Mouse (Mus musculus) forebrain, embryonic 16.5 days (tissue): ENCODE data around the gene Fyn. TPM values are rescaled to one million over a fixed set of nuclear protein-coding genes. Genes with fewer than 3 reads are reported as not detected.

Source experiments
- ATAC-seq: fragments of 200-750 bp; cut with Nextera tagmentation; 2 replicates; pipeline ENCODE4 v1.8.0; 2017; ENCODE audit warnings: mild to moderate bottlenecking, moderate library complexity
- H3K27ac ChIP-seq: fragments of 300-500 bp; sonication (generic); 2 replicates; pipeline ENCODE4 v1.5.1; 2014; ENCODE audit warnings: low read length, control low read depth
- H3K27me3 ChIP-seq: fragments of 300-500 bp; sonication (generic); replicated peaks from 2 replicates; pipeline ENCODE4 v1.6.1; 2014; ENCODE audit warnings: low read length; ENCODE audit not compliant: control insufficient read depth, insufficient read depth
- H3K36me3 ChIP-seq: fragments of 300-500 bp; sonication (generic); 2 replicates; pipeline ENCODE4 v1.6.1; 2014; ENCODE audit not compliant: control insufficient read depth, insufficient read depth
- H3K4me1 ChIP-seq: fragments of 300-500 bp; sonication (generic); replicated peaks from 2 replicates; pipeline ENCODE4 v1.6.1; 2014; ENCODE audit warnings: low read length; ENCODE audit not compliant: control insufficient read depth, insufficient read depth
- H3K4me2 ChIP-seq: fragments of 300-500 bp; sonication (generic); 2 replicates; pipeline ENCODE4 v1.6.1; 2014; ENCODE audit warnings: mild to moderate bottlenecking, low read length, control low read depth
- H3K4me3 ChIP-seq: fragments of 300-500 bp; sonication (generic); replicated peaks from 2 replicates; pipeline ENCODE4 v1.5.1; 2014; ENCODE audit warnings: mild to moderate bottlenecking, low read length, control low read depth
- H3K9ac ChIP-seq: fragments of 300-500 bp; sonication (generic); replicated peaks from 2 replicates; pipeline ENCODE4 v1.6.1; 2014; ENCODE audit warnings: low read depth, low read length, control low read depth
- H3K9me3 ChIP-seq: fragments of 300-500 bp; sonication (generic); 2 replicates; pipeline ENCODE4 v1.6.1; 2016; ENCODE audit warnings: low read length; ENCODE audit not compliant: control insufficient read depth
- WGBS: fragments of 180-500 bp; shearing (Covaris S2); extraction: QIAGEN DNeasy Blood & Tissue Kit; methylation state at CpG from one replicate; pipeline ENCODE4 v1.1.7; 2014; 5-methylcytosine and 5-hydroxymethylcytosine counted together
- polyA plus RNA-seq: library from polyadenylated mRNA; unstranded; fragments of >200 nt; fragmentation: Nextera tagmentation; extraction: Ambion mirVana; gene quantifications from 2 replicates; pipeline ENCODE4 v1.2.1, GENCODE M21; 2015

Gene Fyn
- polyA plus RNA-seq, 1 experiment from 2014 or later = 74.4 TPM

- 94% methylated on average over 1 of the region's 1 CpGs for WGBS
- Histone ChIP-seq H3K9me3 (no peaks in the 10 kb centered on the region), H3K27ac (no peak overlapping the region), H3K4me3 (no peak overlapping the region), H3K4me1 (peaks cover 22% of the 10 kb centered on the region), H3K9ac (no peak overlapping the region), H3K36me3 (no peaks in the 10 kb centered on the region), H3K4me2 (no peak overlapping the region), H3K27me3 (no peaks in the 10 kb centered on the region)
- no peak for ATAC-seq
Measured at GRCm38 (mm10) chr10:39414068-39414467, 45.4 kb downstream of the Fyn start.

GRCm38 (mm10) chr10:39415586-39415985, 46.9 kb downstream of the Fyn start:
- H3K27ac ChIP-seq = no peak overlapping the region
- H3K4me2 ChIP-seq = no peak overlapping the region
- peaks cover 18% of the 10 kb centered on the region for H3K4me1 ChIP-seq
- H3K27me3 ChIP-seq = no peaks in the 10 kb centered on the region
- H3K36me3 ChIP-seq = no peaks in the 10 kb centered on the region
- no peaks in the 10 kb centered on the region for H3K9me3 ChIP-seq
- H3K9ac ChIP-seq = no peak overlapping the region
- ATAC-seq = no peak
- no peak overlapping the region for H3K4me3 ChIP-seq
- 31% methylated on average over 2 of the region's 2 CpGs for WGBS

GRCm38 (mm10) chr10:39417611-39418010, 49.0 kb downstream of the Fyn start:
- H3K27ac ChIP-seq = no peak overlapping the region

GRCm38 (mm10) chr10:39418395-39418794, 49.7 kb downstream of the Fyn start:
- WGBS = 93% methylated on average over 7 of the region's 7 CpGs
- H3K9ac ChIP-seq = no peak overlapping the region
- no peaks in the 10 kb centered on the region for H3K36me3 ChIP-seq
- no peaks in the 10 kb centered on the region for H3K27me3 ChIP-seq
- no peak overlapping the region for H3K4me2 ChIP-seq
- peaks cover 38% of the 10 kb centered on the region for H3K4me1 ChIP-seq
- no peak overlapping the region for H3K4me3 ChIP-seq
- H3K9me3 ChIP-seq = no peaks in the 10 kb centered on the region
- no peak for ATAC-seq
- H3K27ac ChIP-seq = no peak overlapping the region

More at GRCm38 (mm10) chr10:39417611-39418010, 49.0 kb downstream of the Fyn start:
- Histone ChIP-seq H3K27me3 (no peaks in the 10 kb centered on the region), H3K4me2 (no peak overlapping the region), H3K9ac (no peak overlapping the region), H3K36me3 (no peaks in the 10 kb centered on the region), H3K9me3 (no peaks in the 10 kb centered on the region), H3K4me3 (no peak overlapping the region), H3K4me1 (peaks cover 38% of the 10 kb centered on the region)
- 54% methylated on average over 5 of the region's 5 CpGs for WGBS
- ATAC-seq = no peak

GRCm38 (mm10) chr10:39420842-39421617, 52.4 kb downstream of the Fyn start:
- no peaks in the 10 kb centered on the region for H3K9me3 ChIP-seq
- H3K27me3 ChIP-seq = no peaks in the 10 kb centered on the region
- WGBS = 55% methylated on average over 9 of the region's 9 CpGs
- H3K27ac ChIP-seq = no peak overlapping the region
- H3K36me3 ChIP-seq = no peaks in the 10 kb centered on the region
- ATAC-seq = no peak
- no peak overlapping the region for H3K4me3 ChIP-seq
- peaks cover 35% of the 10 kb centered on the region for H3K4me1 ChIP-seq
- H3K4me2 ChIP-seq = no peak overlapping the region
- H3K9ac ChIP-seq = no peak overlapping the region

GRCm38 (mm10) chr10:39421772-39422171, 53.1 kb downstream of the Fyn start:
- 57% methylated on average over 9 of the region's 9 CpGs for whole genome bisulfite sequencing
- Histone ChIP-seq H3K9ac (no peak overlapping the region), H3K36me3 (no peaks in the 10 kb centered on the region), H3K4me1 (peaks cover 38% of the 10 kb centered on the region), H3K4me3 (no peak overlapping the region), H3K27me3 (no peaks in the 10 kb centered on the region), H3K9me3 (no peaks in the 10 kb centered on the region), H3K27ac (peak overlapping the region; percentile 29; the same call in 1 of the 2 replicates), H3K4me2 (no peak overlapping the region)
- ATAC-seq = peak; percentile 50

- peaks cover 34% of the 10 kb centered on the region for H3K4me1 ChIP-seq
Measured at GRCm38 (mm10) chr10:39424643-39425042, 56.0 kb downstream of the Fyn start.

GRCm38 (mm10) chr10:39426033-39426432, 57.4 kb downstream of the Fyn start:
- Histone ChIP-seq H3K4me3 (no peak overlapping the region), H3K9me3 (no peaks in the 10 kb centered on the region), H3K4me2 (no peak overlapping the region), H3K36me3 (no peaks in the 10 kb centered on the region), H3K27me3 (no peaks in the 10 kb centered on the region), H3K27ac (no peak overlapping the region), H3K4me1 (peaks cover 31% of the 10 kb centered on the region), H3K9ac (no peak overlapping the region)
- WGBS = 84% methylated on average over 3 of the region's 3 CpGs
- no peak for ATAC-seq

More at GRCm38 (mm10) chr10:39424643-39425042, 56.0 kb downstream of the Fyn start:
- WGBS = 81% methylated on average over 3 of the region's 3 CpGs
- ATAC-seq = no peak
- H3K9me3 ChIP-seq = no peaks in the 10 kb centered on the region
- H3K4me2 ChIP-seq = no peak overlapping the region
- H3K4me3 ChIP-seq = no peak overlapping the region
- H3K9ac ChIP-seq = no peak overlapping the region
- no peaks in the 10 kb centered on the region for H3K27me3 ChIP-seq
- no peak overlapping the region for H3K27ac ChIP-seq
- H3K36me3 ChIP-seq = no peaks in the 10 kb centered on the region

- Histone ChIP-seq H3K9ac (no peak overlapping the region), H3K4me3 (no peak overlapping the region), H3K9me3 (no peaks in the 10 kb centered on the region), H3K4me1 (peaks cover 21% of the 10 kb centered on the region), H3K27me3 (no peaks in the 10 kb centered on the region), H3K4me2 (no peak overlapping the region), H3K27ac (peak overlapping the region; percentile 77), H3K36me3 (no peaks in the 10 kb centered on the region)
- WGBS = 31% methylated on average over 5 of the region's 5 CpGs
- ATAC-seq = peak; percentile 91
Measured at GRCm38 (mm10) chr10:39426833-39427490, 58.3 kb downstream of the Fyn start.
